Mouse (Mus musculus): ENCODE measurements around the gene Dusp12. TPM values are rescaled to one million over a fixed set of nuclear protein-coding genes. Genes with fewer than 3 reads are reported as not detected.

Gene Dusp12
- total RNA-seq (2014; rRNA removed), result 41.0 and 44.2 TPM in 2 replicates
- polyA plus RNA-seq (2015; fragmentation: Nextera tagmentation; extraction: Ambion mirVana), result 37.4 and 39.2 TPM in 2 replicates

GRCm38 (mm10) chr1:170884978-170885561, at the start of gene Dusp12, which contains the start of gene Gm26620:
Gene Dusp12 (minus strand): TSS chr1:170885540.
Gene Gm26620 (plus strand): TSS chr1:170885065.
- peak within 1 kb of the TSS; percentile 91 for H3K9ac ChIP-seq
- H3K4me2 ChIP-seq (ENCODE audit: low read depth), result peak within 1 kb of the TSS; percentile 55
- H3K36me3 ChIP-seq (ENCODE audit: insufficient read depth), result no peaks in the 10 kb centered on the region
- no peaks in the 10 kb centered on the region; the same call in 1 of the 2 replicates for H3K4me1 ChIP-seq (ENCODE audit: insufficient read depth)
- no peaks in the 10 kb centered on the region for H3K9me3 ChIP-seq (ENCODE audit: low read length)
- DNase-seq (peak; percentile 94), ATAC-seq (peak; percentile 98)
- no peaks in the 10 kb centered on the region for H3K27me3 ChIP-seq (ENCODE audit: insufficient read depth, low read length)
- WGBS, result under 1% methylated on average over 46 of the region's 46 CpGs
- TF ChIP-seq CTCF (IDR thresholded peaks at IDR 0.05; ENCODE audit: low read depth), result peak; percentile 87
- H3K27ac ChIP-seq (ENCODE audit: low read depth, low read length), result peak within 1 kb of the TSS; percentile 89
- H3K4me3 ChIP-seq (ENCODE audit: low read depth, low read length), result peak within 1 kb of the TSS; percentile 98

- no peak for ATAC-seq
- no peak for TF ChIP-seq CTCF (IDR thresholded peaks at IDR 0.05; ENCODE audit: low read depth)
- Histone ChIP-seq H3K9me3 (ENCODE audit: low read length) (no peaks in the 10 kb centered on the region), H3K9ac (no peak overlapping the region), H3K4me1 (ENCODE audit: insufficient read depth) (no peaks in the 10 kb centered on the region), H3K27me3 (ENCODE audit: insufficient read depth, low read length) (no peaks in the 10 kb centered on the region), H3K36me3 (ENCODE audit: insufficient read depth) (no peaks in the 10 kb centered on the region), H3K4me2 (ENCODE audit: low read depth) (no peak overlapping the region), H3K27ac (ENCODE audit: low read depth, low read length) (no peak overlapping the region), H3K4me3 (ENCODE audit: low read depth, low read length) (no peak overlapping the region)
- DNase-seq, result no peak
- 88% methylated on average over 2 of the region's 2 CpGs for WGBS
Measured at GRCm38 (mm10) chr1:170934383-170934782, 49.0 kb upstream of the Dusp12 start.

GRCm38 (mm10) chr1:170933940-170934339, 48.6 kb upstream of the Dusp12 start:
- Histone ChIP-seq H3K27ac (ENCODE audit: low read depth, low read length) (no peak overlapping the region), H3K4me1 (ENCODE audit: insufficient read depth) (no peaks in the 10 kb centered on the region), H3K4me3 (ENCODE audit: low read depth, low read length) (no peak overlapping the region), H3K4me2 (ENCODE audit: low read depth) (no peak overlapping the region), H3K36me3 (ENCODE audit: insufficient read depth) (no peaks in the 10 kb centered on the region), H3K27me3 (ENCODE audit: insufficient read depth, low read length) (no peaks in the 10 kb centered on the region), H3K9me3 (ENCODE audit: low read length) (no peaks in the 10 kb centered on the region), H3K9ac (no peak overlapping the region)
- DNase-seq (no peak), ATAC-seq (no peak)
- WGBS, result 94% methylated on average over 1 of the region's 1 CpGs
- TF ChIP-seq CTCF (IDR thresholded peaks at IDR 0.05; ENCODE audit: low read depth), result no peak

- no peaks in the 10 kb centered on the region for H3K36me3 ChIP-seq (ENCODE audit: insufficient read depth)
- no peak for TF ChIP-seq CTCF (IDR thresholded peaks at IDR 0.05; ENCODE audit: low read depth)
- H3K27me3 ChIP-seq (ENCODE audit: insufficient read depth, low read length), result no peaks in the 10 kb centered on the region
- H3K4me1 ChIP-seq (ENCODE audit: insufficient read depth), result no peaks in the 10 kb centered on the region
- ATAC-seq, result no peak
- 71% methylated on average over 6 of the region's 6 CpGs for WGBS
- no peak overlapping the region for H3K4me2 ChIP-seq (ENCODE audit: low read depth)
- H3K4me3 ChIP-seq (ENCODE audit: low read depth, low read length), result no peak overlapping the region
- H3K9me3 ChIP-seq (ENCODE audit: low read length), result no peaks in the 10 kb centered on the region
- no peak overlapping the region for H3K9ac ChIP-seq
- no peak for DNase-seq
- no peak overlapping the region for H3K27ac ChIP-seq (ENCODE audit: low read depth, low read length)
Measured at GRCm38 (mm10) chr1:170933386-170933920, 48.1 kb upstream of the Dusp12 start.

GRCm38 (mm10) chr1:170932043-170932442, 46.7 kb upstream of the Dusp12 start:
- WGBS, result 85% methylated on average over 3 of the region's 3 CpGs
- no peak for ATAC-seq
- H3K36me3 ChIP-seq (ENCODE audit: insufficient read depth), result no peaks in the 10 kb centered on the region
- no peak overlapping the region for H3K27ac ChIP-seq (ENCODE audit: low read depth, low read length)
- H3K9me3 ChIP-seq (ENCODE audit: low read length), result no peaks in the 10 kb centered on the region
- no peak for TF ChIP-seq CTCF (IDR thresholded peaks at IDR 0.05; ENCODE audit: low read depth)
- H3K9ac ChIP-seq, result no peak overlapping the region
- H3K27me3 ChIP-seq (ENCODE audit: insufficient read depth, low read length), result no peaks in the 10 kb centered on the region
- H3K4me2 ChIP-seq (ENCODE audit: low read depth), result no peak overlapping the region
- no peaks in the 10 kb centered on the region for H3K4me1 ChIP-seq (ENCODE audit: insufficient read depth)
- no peak for DNase-seq
- no peak overlapping the region for H3K4me3 ChIP-seq (ENCODE audit: low read depth, low read length)

- DNase-seq, result no peak
- Histone ChIP-seq H3K9ac (no peak overlapping the region), H3K4me1 (ENCODE audit: insufficient read depth) (no peaks in the 10 kb centered on the region), H3K4me2 (ENCODE audit: low read depth) (no peak overlapping the region), H3K27ac (ENCODE audit: low read depth, low read length) (no peak overlapping the region), H3K4me3 (ENCODE audit: low read depth, low read length) (no peak overlapping the region), H3K27me3 (ENCODE audit: insufficient read depth, low read length) (no peaks in the 10 kb centered on the region), H3K36me3 (ENCODE audit: insufficient read depth) (no peaks in the 10 kb centered on the region), H3K9me3 (ENCODE audit: low read length) (no peaks in the 10 kb centered on the region)
- WGBS, result 86% methylated on average over 4 of the region's 4 CpGs
- no peak for ATAC-seq
- TF ChIP-seq CTCF (IDR thresholded peaks at IDR 0.05; ENCODE audit: low read depth), result no peak
Measured at GRCm38 (mm10) chr1:170929245-170929644, 43.9 kb upstream of the Dusp12 start.

GRCm38 (mm10) chr1:170928467-170928866, 43.1 kb upstream of the Dusp12 start:
- H3K27ac ChIP-seq (ENCODE audit: low read depth, low read length), result no peak overlapping the region
- 82% methylated on average over 2 of the region's 2 CpGs for WGBS
- no peak overlapping the region for H3K4me3 ChIP-seq (ENCODE audit: low read depth, low read length)
- H3K4me1 ChIP-seq (ENCODE audit: insufficient read depth), result no peaks in the 10 kb centered on the region
- no peak for ATAC-seq
- H3K36me3 ChIP-seq (ENCODE audit: insufficient read depth), result no peaks in the 10 kb centered on the region
- no peak for TF ChIP-seq CTCF (IDR thresholded peaks at IDR 0.05; ENCODE audit: low read depth)
- H3K9ac ChIP-seq, result no peak overlapping the region
- no peaks in the 10 kb centered on the region for H3K27me3 ChIP-seq (ENCODE audit: insufficient read depth, low read length)
- H3K4me2 ChIP-seq (ENCODE audit: low read depth), result no peak overlapping the region
- H3K9me3 ChIP-seq (ENCODE audit: low read length), result no peaks in the 10 kb centered on the region
- DNase-seq, result no peak

Data from forebrain, postnatal 0 days (tissue).